Mouse (Mus musculus) liver, adult 2 months (tissue): ENCODE data around the gene Cd82.

Source experiments
- CTCF ChIP-seq: fragments of 200-500 bp; IDR thresholded peaks from 2 replicates; pipeline ENCODE4 v1.5.1; 2011; ENCODE audit warnings: low read depth, low read length, control low read depth
- POLR2A ChIP-seq: fragments of 200-500 bp; IDR thresholded peaks from 2 replicates; pipeline ENCODE4 v1.6.1; 2011; ENCODE audit warnings: low read length, control low read depth; ENCODE audit not compliant: insufficient read depth; ENCODE audit errors: extremely low read depth

DNA sequence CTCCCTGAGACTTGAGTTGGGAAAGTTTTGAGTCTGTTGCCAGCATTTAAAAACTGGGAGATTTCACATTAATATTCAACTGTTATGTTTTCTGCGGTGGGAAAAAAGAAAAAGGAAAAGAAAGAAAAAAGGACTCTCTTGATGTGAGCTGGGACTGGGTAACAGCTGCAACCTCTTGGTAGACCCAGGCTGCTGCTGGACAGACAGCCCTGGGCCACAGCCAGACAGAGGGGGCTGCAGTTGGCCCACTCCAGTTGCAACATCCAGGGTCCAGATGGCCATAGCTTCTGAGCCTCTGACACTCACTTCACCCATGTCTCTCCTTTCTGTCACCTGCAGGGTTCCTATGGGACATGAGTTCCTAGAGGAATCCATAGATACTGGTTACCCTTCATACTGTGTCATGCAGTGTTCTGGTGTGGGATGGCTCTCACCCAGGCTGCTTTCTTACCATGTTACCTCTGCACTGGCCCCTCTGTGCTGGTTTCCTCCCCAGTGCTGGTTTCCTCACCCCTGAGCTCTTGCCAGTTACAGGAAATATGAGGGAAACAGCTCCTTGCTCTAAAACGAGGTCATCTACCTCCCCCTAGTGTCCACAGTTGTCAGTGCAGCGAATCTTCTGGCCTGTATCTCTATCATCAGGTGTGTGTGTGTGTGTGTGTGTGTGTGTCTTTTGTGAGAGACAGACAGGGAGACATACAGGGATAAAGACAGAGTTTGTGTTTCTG lies 8.1 kb upstream of the Cd82 start:
- peak; percentile 74 for TF ChIP-seq CTCF
- no peak for TF ChIP-seq POLR2A
